Mouse (Mus musculus) spleen, adult 2 months (tissue): ENCODE measurements around the gene Dpf2. TPM values are rescaled to one million over a fixed set of nuclear protein-coding genes. Genes with fewer than 3 reads are reported as not detected.
A peak's percentile ranks its signal among the peaks of the same experiment; 100 is the strongest.

ENCODE experiments used
- DNase-seq, 2 experiments: peaks; one replicate each; pipeline versions ENCODE4 v3.0.0 to v3.0.0-alpha.2; 2012 to 2021; ENCODE audit warnings: low spot score in 2 of 2, low read depth in 1 of 2
- H3K27ac ChIP-seq: fragments of 200-500 bp; 2 replicates; pipeline ENCODE4 v1.5.1; 2012; ENCODE audit warnings: low read length, inconsistent platforms; ENCODE audit not compliant: insufficient read depth
- H3K27me3 ChIP-seq: fragments of 200-500 bp; 2 replicates; pipeline ENCODE4 v1.6.1; 2012; ENCODE audit warnings: mild to moderate bottlenecking, moderate library complexity, low read length, inconsistent platforms; ENCODE audit not compliant: control insufficient read depth, insufficient read depth
- H3K36me3 ChIP-seq: fragments of 200-500 bp; 2 replicates; pipeline ENCODE4 v1.6.1; 2012; ENCODE audit warnings: mild to moderate bottlenecking, low read length, inconsistent platforms; ENCODE audit not compliant: control insufficient read depth, insufficient read depth
- H3K4me1 ChIP-seq: fragments of 200-500 bp; 2 replicates; pipeline ENCODE4 v1.6.1; 2011; ENCODE audit warnings: inconsistent platforms; ENCODE audit not compliant: control insufficient read depth, insufficient read depth, insufficient read length
- H3K4me3 ChIP-seq: fragments of 200-500 bp; 2 replicates; pipeline ENCODE4 v1.5.1; 2011; ENCODE audit warnings: mild to moderate bottlenecking, inconsistent platforms; ENCODE audit not compliant: insufficient read depth, insufficient read length; ENCODE audit errors: extremely low read depth
- CTCF ChIP-seq: fragments of 200-500 bp; IDR thresholded peaks from 2 replicates; pipeline ENCODE4 v1.5.1; 2011; ENCODE audit warnings: mild to moderate bottlenecking, inconsistent platforms; ENCODE audit not compliant: insufficient read depth, insufficient read length, insufficient replicate concordance; ENCODE audit errors: extremely low read depth
- POLR2A ChIP-seq: fragments of 200-500 bp; IDR thresholded peaks from 2 replicates; pipeline ENCODE4 v1.6.1; 2011; ENCODE audit warnings: low read depth, low read length, inconsistent platforms
- WGBS: fragments of 180-500 bp; shearing (Covaris S2); methylation state at CpG from one replicate; pipeline ENCODE4 v1.1.7; 2018; 5-methylcytosine and 5-hydroxymethylcytosine counted together
- polyA plus RNA-seq: library from polyadenylated mRNA; depleted of rRNA; stranded (reverse); fragments of >200 nt; gene quantifications from 2 replicates; pipeline ENCODE4 v1.2.3, GENCODE M21; 2012

Gene Dpf2
- polyA plus RNA-seq, 1 experiment, result 59.9 TPM

DNA sequence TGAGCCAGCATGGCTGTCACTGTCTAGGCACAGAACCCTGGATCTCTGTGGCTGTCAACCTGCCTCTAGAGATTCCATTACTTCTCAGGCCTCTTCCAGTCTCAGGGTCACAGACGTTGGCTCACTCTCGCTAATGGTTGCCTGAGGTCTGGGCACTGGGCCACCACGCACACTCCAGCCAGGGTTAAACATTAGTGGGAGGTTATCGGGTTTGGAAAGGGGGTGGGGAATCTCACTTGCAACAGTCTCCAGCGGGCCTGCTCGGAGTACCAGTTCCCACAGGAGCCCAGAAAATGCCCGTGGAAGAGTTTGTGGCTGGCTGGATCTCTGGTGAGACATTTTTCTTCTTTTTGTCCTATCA, 34.5 kb downstream of the Dpf2 start:
- Histone ChIP-seq H3K36me3 (peaks cover 4% of the 10 kb centered on the region; the same call in 1 of the 2 replicates), H3K4me1 (peaks cover 15% of the 10 kb centered on the region), H3K4me3 (peak overlapping the region; percentile 52; the same call in 1 of the 2 replicates), H3K27ac (peak overlapping the region; percentile 91), H3K27me3 (no peaks in the 10 kb centered on the region)
- DNase-seq, result no peak
- TF ChIP-seq CTCF, result no peak
- TF ChIP-seq POLR2A, result no peak
- WGBS, result 30% methylated on average over 7 of the region's 7 CpGs

DNA sequence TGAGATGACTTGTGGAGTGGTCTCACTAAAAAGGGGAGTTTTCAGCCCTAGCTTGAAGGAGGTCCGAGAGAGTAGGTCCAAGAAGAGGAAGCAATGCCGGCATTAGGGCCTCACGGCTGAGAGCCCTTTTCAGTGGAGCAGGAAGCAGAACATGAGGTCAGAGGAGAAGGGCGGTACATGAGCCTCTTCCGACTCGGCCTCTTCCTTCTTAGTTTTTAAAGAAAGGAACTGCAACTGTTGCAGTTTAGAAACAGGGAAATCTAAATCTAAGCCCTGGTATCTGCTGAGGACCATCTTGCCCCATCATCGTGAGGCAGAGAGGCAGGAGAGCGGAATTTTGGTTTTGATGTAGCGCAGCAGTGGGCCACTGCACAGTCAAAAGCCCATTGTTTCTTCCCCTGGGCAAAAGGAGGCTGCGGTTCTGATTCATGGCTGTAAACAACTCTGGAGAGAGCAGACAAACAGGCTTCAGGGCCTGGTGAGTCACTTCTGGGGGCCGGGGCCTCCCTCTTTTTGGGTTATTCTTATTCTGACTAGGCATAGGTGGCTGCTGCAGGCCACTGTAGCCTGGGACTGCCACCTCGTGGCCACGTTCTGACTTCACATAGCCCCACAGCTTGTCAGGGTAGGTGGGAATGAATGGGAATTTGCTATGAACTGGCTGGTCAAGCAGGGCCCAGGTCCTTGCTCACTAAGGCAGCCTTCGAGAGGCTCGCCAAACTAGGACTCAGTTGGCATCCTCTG, 35.0 kb downstream of the Dpf2 start, which contains the start of gene Slc25a45:
TSS of gene Slc25a45 (plus strand) at position 191 of the 744 bp plus-strand sequence.
- Histone ChIP-seq H3K4me1 (peaks cover 16% of the 10 kb centered on the region), H3K36me3 (peaks cover 3% of the 10 kb centered on the region; the same call in 1 of the 2 replicates), H3K27ac (peak within 1 kb of the TSS; percentile 91), H3K27me3 (no peaks in the 10 kb centered on the region), H3K4me3 (peak within 1 kb of the TSS; percentile 52)
- DNase-seq, result peak; percentile 38 to 70
- WGBS, result 7% methylated on average over 15 of the region's 15 CpGs
- TF ChIP-seq POLR2A (no peak), CTCF (peak; percentile 85; the same call in 1 of the 2 replicates)

DNA sequence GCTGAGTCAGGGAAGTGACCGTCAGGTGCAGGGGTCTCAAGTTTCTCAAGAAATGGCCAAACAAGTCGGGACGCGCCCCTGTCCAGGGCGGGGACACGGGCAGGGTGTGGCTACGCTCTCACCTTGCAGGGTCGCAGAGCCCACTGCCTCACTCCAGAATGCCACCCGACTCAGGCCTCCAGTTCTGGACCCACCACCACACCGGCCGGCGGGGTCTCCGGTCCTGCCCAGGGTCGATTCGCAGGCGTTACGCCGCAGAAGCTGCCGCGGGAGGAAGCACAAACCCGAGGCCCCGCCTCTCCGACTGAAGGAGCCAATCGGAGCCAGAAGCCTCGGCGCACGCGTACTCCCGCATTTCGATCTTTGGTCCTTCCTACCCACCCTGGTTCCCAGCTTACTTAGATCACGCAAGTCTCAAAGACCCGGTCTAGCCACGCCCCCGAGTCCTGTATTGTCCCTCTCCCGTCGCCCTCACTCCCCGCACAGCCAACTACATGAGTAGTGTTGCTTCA, 37.8 kb downstream of the Dpf2 start, which contains the start of gene Frmd8:
TSS of gene Frmd8 (minus strand) at position 306 of the 512 bp plus-strand sequence.
- Histone ChIP-seq H3K27ac (peak within 1 kb of the TSS; percentile 82), H3K4me3 (peak within 1 kb of the TSS; percentile 97), H3K36me3 (peaks cover 5% of the 10 kb centered on the region), H3K4me1 (peaks cover 27% of the 10 kb centered on the region), H3K27me3 (no peaks in the 10 kb centered on the region)
- DNase-seq, result peak; percentile 77 to 95
- TF ChIP-seq CTCF (no peak), POLR2A (peak; percentile 59)
- WGBS, result under 1% methylated on average over 37 of the region's 37 CpGs

DNA sequence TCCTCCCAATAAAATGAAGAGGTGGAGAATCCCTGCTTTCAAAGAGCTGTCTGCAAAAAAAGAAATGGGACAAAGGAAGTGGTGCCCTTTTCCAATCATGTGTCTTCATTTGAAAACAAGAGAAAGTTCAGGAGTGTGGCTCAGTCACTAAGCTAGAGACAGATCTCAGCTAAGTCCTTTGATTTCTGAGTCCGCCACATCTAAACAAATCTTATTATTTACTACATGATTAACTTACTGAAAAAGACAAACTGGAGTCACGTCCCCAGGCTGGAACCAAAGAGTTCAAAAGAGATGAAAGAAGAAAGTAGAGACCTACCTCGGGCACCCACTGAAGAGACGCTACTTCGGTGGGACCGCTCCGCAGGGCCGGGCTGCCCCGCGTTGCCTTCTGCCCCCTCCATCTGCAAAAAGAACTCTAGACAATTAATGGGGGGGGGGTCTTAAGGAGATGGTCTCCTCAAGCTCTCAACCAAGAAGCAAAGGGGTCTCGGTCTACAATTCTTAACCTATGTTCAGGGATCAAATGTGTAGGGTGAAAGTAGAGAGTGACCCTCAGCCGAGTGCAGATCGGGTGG, 38.3 kb downstream of the Dpf2 start:
- Histone ChIP-seq H3K4me3 (peak overlapping the region; percentile 97), H3K27me3 (no peaks in the 10 kb centered on the region), H3K27ac (peak overlapping the region; percentile 82), H3K4me1 (peaks cover 27% of the 10 kb centered on the region), H3K36me3 (peaks cover 8% of the 10 kb centered on the region)
- TF ChIP-seq CTCF (no peak), POLR2A (no peak)
- no peak for DNase-seq
- WGBS, result 3% methylated on average over 13 of the region's 13 CpGs

DNA sequence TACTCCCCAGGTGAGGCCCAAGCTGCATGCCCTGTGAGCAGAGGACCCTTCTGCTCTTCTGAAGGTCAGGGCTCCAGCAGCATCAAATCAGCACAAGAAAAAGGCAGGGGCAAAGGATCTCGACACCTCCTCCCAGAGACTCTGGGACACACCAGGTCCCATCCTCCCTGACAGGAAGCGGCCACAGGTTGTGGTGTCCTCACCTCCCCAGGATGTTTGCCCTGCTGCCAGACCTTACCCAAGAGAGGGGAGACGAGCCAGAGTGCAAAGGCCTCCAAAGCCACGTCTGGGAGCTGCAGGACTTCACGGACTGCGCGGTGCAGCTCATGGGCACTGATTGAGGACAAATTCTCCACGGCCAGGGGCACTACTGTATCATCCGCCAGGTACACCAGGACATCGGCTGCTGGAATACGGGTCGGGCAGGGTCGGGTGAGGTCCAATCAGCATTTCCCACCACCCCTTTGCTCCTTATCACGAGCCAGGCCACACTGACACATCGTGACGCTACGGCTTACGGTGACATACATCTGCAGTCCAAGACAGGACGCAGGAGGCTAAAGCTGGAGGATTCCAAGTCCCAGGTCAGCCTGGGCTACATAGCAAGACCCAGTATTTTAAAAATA, 39.8 kb downstream of the Dpf2 start:
- no peak for DNase-seq
- Histone ChIP-seq H3K4me3 (peak overlapping the region; percentile 54), H3K36me3 (peaks cover 14% of the 10 kb centered on the region), H3K27me3 (no peaks in the 10 kb centered on the region), H3K27ac (peak overlapping the region; percentile 88), H3K4me1 (peaks cover 24% of the 10 kb centered on the region)
- 64% methylated on average over 19 of the region's 19 CpGs for WGBS
- TF ChIP-seq CTCF (no peak), POLR2A (no peak)

DNA sequence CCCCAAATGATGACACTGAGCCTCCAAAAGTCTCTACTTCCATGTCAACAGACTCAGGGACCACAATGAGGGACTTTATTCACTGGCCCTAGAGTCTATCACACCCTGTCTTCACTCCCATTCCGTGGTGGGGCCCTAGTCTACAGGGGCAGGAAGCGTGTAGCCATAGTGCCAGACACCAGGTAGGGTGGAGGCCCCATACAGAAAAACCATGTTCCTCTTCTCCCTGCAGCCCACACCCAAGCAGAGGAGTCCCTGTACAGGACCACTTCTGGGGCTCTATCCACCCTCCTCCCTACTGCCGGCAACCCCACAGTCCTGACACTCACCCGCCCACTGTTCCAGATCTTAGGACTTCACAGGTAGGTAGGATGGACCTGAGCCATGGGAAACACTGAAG, 40.3 kb downstream of the Dpf2 start:
- Histone ChIP-seq H3K4me3 (peak overlapping the region; percentile 40), H3K36me3 (peaks cover 18% of the 10 kb centered on the region), H3K27me3 (no peaks in the 10 kb centered on the region), H3K4me1 (peaks cover 24% of the 10 kb centered on the region), H3K27ac (peak overlapping the region; percentile 88)
- no peak for DNase-seq
- TF ChIP-seq POLR2A (no peak), CTCF (no peak)
- 42% methylated on average over 4 of the region's 4 CpGs for WGBS

DNA sequence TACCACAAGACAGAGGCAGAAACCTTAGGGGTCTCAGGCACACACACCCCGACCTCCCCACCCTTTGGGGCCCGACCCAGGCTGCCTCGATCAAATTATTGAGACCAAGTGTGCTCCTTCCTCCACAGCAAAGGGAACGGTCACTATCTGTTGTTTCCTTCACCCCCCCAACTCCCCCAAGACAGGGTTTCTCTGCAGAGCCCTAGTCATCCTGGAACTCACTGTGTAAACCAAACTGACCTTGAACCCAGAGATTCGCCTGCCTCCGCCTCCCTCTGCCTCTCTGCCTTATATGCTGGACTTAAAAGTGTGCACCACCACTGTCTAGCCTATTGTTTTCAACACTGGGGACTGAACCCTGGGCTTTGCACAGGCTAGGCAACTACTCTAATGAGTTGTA, 41.1 kb downstream of the Dpf2 start:
- Histone ChIP-seq H3K4me1 (peaks cover 19% of the 10 kb centered on the region), H3K4me3 (peak overlapping the region; percentile 12; the same call in 1 of the 2 replicates), H3K27me3 (no peaks in the 10 kb centered on the region), H3K27ac (peak overlapping the region; percentile 56), H3K36me3 (peaks cover 22% of the 10 kb centered on the region)
- TF ChIP-seq POLR2A (no peak), CTCF (no peak)
- 36% methylated on average over 6 of the region's 6 CpGs for WGBS
- DNase-seq, result no peak
